Mouse (Mus musculus) lung, embryonic 16.5 days (tissue): ENCODE measurements around the gene Capn5. TPM values are rescaled to one million over a fixed set of nuclear protein-coding genes. Genes with fewer than 3 reads are reported as not detected.

Source experiments
- ATAC-seq: fragments of 200-750 bp; cut with Nextera tagmentation; 2 replicates; pipeline ENCODE4 v1.8.0; 2017; ENCODE audit warnings: low read depth, mild to moderate bottlenecking, moderate library complexity
- H3K27ac ChIP-seq: fragments of 300-500 bp; sonication (generic); 2 replicates; pipeline ENCODE4 v1.5.1; 2014; ENCODE audit warnings: mild to moderate bottlenecking, control low read depth, low read length
- H3K27me3 ChIP-seq: fragments of 300-500 bp; sonication (generic); 2 replicates; pipeline ENCODE4 v1.6.1; 2014; ENCODE audit warnings: low read depth, low read length, mixed read lengths; ENCODE audit not compliant: control insufficient read depth, insufficient read depth
- H3K36me3 ChIP-seq: fragments of 300-500 bp; sonication (generic); 2 replicates; pipeline ENCODE4 v1.6.1; 2014; ENCODE audit warnings: low read length; ENCODE audit not compliant: control insufficient read depth, insufficient read depth
- H3K4me1 ChIP-seq: fragments of 300-500 bp; sonication (generic); replicated peaks from 2 replicates; pipeline ENCODE4 v1.6.1; 2014; ENCODE audit warnings: low read length, mixed read lengths; ENCODE audit not compliant: control insufficient read depth, insufficient read depth
- H3K4me2 ChIP-seq: fragments of 300-500 bp; sonication (generic); 2 replicates; pipeline ENCODE4 v1.6.1; 2014; ENCODE audit warnings: low read depth, low read length, control low read depth
- H3K4me3 ChIP-seq: fragments of 300-500 bp; sonication (generic); 2 replicates; pipeline ENCODE4 v1.5.1; 2014; ENCODE audit warnings: mild to moderate bottlenecking, low read length, control low read depth
- H3K9ac ChIP-seq: fragments of 300-500 bp; sonication (generic); 2 replicates; pipeline ENCODE4 v1.6.1; 2014; ENCODE audit warnings: low read length, control low read depth
- H3K9me3 ChIP-seq: fragments of 300-500 bp; sonication (generic); 2 replicates; pipeline ENCODE4 v1.6.1; 2016; ENCODE audit warnings: low read length; ENCODE audit not compliant: control insufficient read depth
- WGBS: fragments of 180-500 bp; shearing (Covaris S2); extraction: QIAGEN DNeasy Blood & Tissue Kit; methylation state at CpG from one replicate; pipeline ENCODE4 v1.1.7; 2014; 5-methylcytosine and 5-hydroxymethylcytosine counted together
- polyA plus RNA-seq: library from polyadenylated mRNA; unstranded; fragments of >200 nt; fragmentation: Nextera tagmentation; extraction: Ambion mirVana; gene quantifications from 2 replicates; pipeline ENCODE4 v1.2.1, GENCODE M21; 2015

Gene Capn5
- polyA plus RNA-seq = 9.6 and 10.1 TPM in 2 replicates

- Histone ChIP-seq H3K27ac (peak within 1 kb of the TSS; percentile 76), H3K4me3 (peak within 1 kb of the TSS; percentile 92), H3K36me3 (no peaks in the 10 kb centered on the region), H3K4me1 (peaks cover 15% of the 10 kb centered on the region), H3K27me3 (no peaks in the 10 kb centered on the region), H3K4me2 (peak within 1 kb of the TSS; percentile 86), H3K9ac (peak within 1 kb of the TSS; percentile 75), H3K9me3 (no peaks in the 10 kb centered on the region)
- under 1% methylated on average over 40 of the region's 44 CpGs for WGBS
- peak; percentile 92 for ATAC-seq
Measured at GRCm38 (mm10) chr7:98177929-98178559, at the start of gene Capn5. Gene Capn5 (minus strand): TSS chr7:98178274.

GRCm38 (mm10) chr7:98223796-98224195 lies 45.7 kb upstream of the Capn5 start:
- H3K9me3 ChIP-seq = no peaks in the 10 kb centered on the region

GRCm38 (mm10) chr7:98216713-98217112 lies 38.6 kb upstream of the Capn5 start:
- no peak overlapping the region for H3K4me2 ChIP-seq
- H3K4me1 ChIP-seq = no peaks in the 10 kb centered on the region
- no peak overlapping the region for H3K9ac ChIP-seq
- no peak for ATAC-seq
- no peak overlapping the region for H3K27ac ChIP-seq
- no peaks in the 10 kb centered on the region for H3K27me3 ChIP-seq
- no peaks in the 10 kb centered on the region for H3K9me3 ChIP-seq
- no peaks in the 10 kb centered on the region for H3K36me3 ChIP-seq
- H3K4me3 ChIP-seq = no peak overlapping the region

More at GRCm38 (mm10) chr7:98223796-98224195, 45.7 kb upstream of the Capn5 start:
- Histone ChIP-seq H3K27ac (no peak overlapping the region), H3K27me3 (no peaks in the 10 kb centered on the region), H3K4me3 (no peak overlapping the region), H3K36me3 (no peaks in the 10 kb centered on the region), H3K4me1 (no peaks in the 10 kb centered on the region), H3K9ac (no peak overlapping the region), H3K4me2 (no peak overlapping the region)
- no peak for ATAC-seq
- WGBS = 88% methylated on average over 4 of the region's 4 CpGs

GRCm38 (mm10) chr7:98202946-98203345 lies 24.9 kb upstream of the Capn5 start:
- no peak overlapping the region for H3K4me3 ChIP-seq
- H3K36me3 ChIP-seq = no peaks in the 10 kb centered on the region
- no peaks in the 10 kb centered on the region for H3K27me3 ChIP-seq
- H3K4me2 ChIP-seq = no peak overlapping the region
- H3K27ac ChIP-seq = no peak overlapping the region
- no peak for ATAC-seq
- peaks cover 5% of the 10 kb centered on the region; the same call in 1 of the 2 replicates for H3K4me1 ChIP-seq
- H3K9me3 ChIP-seq = no peaks in the 10 kb centered on the region
- 54% methylated on average over 4 of the region's 4 CpGs for WGBS
- H3K9ac ChIP-seq = no peak overlapping the region

GRCm38 (mm10) chr7:98201493-98202028 lies 23.5 kb upstream of the Capn5 start:
- Histone ChIP-seq H3K9me3 (no peaks in the 10 kb centered on the region), H3K27ac (no peak overlapping the region), H3K4me3 (no peak overlapping the region), H3K27me3 (no peaks in the 10 kb centered on the region), H3K9ac (no peak overlapping the region), H3K4me2 (no peak overlapping the region), H3K4me1 (no peaks in the 10 kb centered on the region; the same call in 1 of the 2 replicates), H3K36me3 (no peaks in the 10 kb centered on the region)
- 56% methylated on average over 5 of the region's 5 CpGs for WGBS
- ATAC-seq = no peak

- no peak overlapping the region for H3K9ac ChIP-seq
- H3K4me2 ChIP-seq = no peak overlapping the region
- H3K27ac ChIP-seq = no peak overlapping the region
- ATAC-seq = no peak
- H3K4me1 ChIP-seq = no peaks in the 10 kb centered on the region
- no peaks in the 10 kb centered on the region for H3K9me3 ChIP-seq
- peaks cover 4% of the 10 kb centered on the region for H3K27me3 ChIP-seq
- no peak overlapping the region for H3K4me3 ChIP-seq
- 88% methylated on average over 3 of the region's 3 CpGs for WGBS
- no peaks in the 10 kb centered on the region for H3K36me3 ChIP-seq
Measured at GRCm38 (mm10) chr7:98200396-98200795, 22.3 kb upstream of the Capn5 start.

GRCm38 (mm10) chr7:98199381-98199780 lies 21.3 kb upstream of the Capn5 start, which contains the start of gene B3gnt6:
Gene B3gnt6 (minus strand): TSS chr7:98199481.
- no peak for ATAC-seq
- WGBS = 83% methylated on average over 4 of the region's 4 CpGs
- H3K27me3 ChIP-seq = peaks cover 14% of the 10 kb centered on the region
- no peak within 1 kb of the TSS for H3K9ac ChIP-seq
- H3K27ac ChIP-seq = no peak within 1 kb of the TSS
- H3K9me3 ChIP-seq = no peaks in the 10 kb centered on the region
- no peak within 1 kb of the TSS for H3K4me3 ChIP-seq
- H3K4me2 ChIP-seq = no peak within 1 kb of the TSS
- no peaks in the 10 kb centered on the region for H3K36me3 ChIP-seq
- peaks cover under 1% of the 10 kb centered on the region for H3K4me1 ChIP-seq

- ATAC-seq = no peak
- H3K9ac ChIP-seq = no peak overlapping the region
- no peak overlapping the region for H3K4me2 ChIP-seq
- H3K4me1 ChIP-seq = peaks cover 13% of the 10 kb centered on the region
- no peak overlapping the region for H3K4me3 ChIP-seq
- WGBS = 30% methylated on average over 10 of the region's 10 CpGs
- H3K27ac ChIP-seq = no peak overlapping the region
- no peaks in the 10 kb centered on the region for H3K36me3 ChIP-seq
- H3K27me3 ChIP-seq = peaks cover 43% of the 10 kb centered on the region
- H3K9me3 ChIP-seq = no peaks in the 10 kb centered on the region
Measured at GRCm38 (mm10) chr7:98195151-98195801, 17.2 kb upstream of the Capn5 start.

GRCm38 (mm10) chr7:98194026-98194792 lies 16.1 kb upstream of the Capn5 start:
- H3K4me2 ChIP-seq = peak overlapping the region; percentile 71
- H3K27me3 ChIP-seq = peaks cover 43% of the 10 kb centered on the region
- peak overlapping the region; percentile 39; the same call in 1 of the 2 replicates for H3K9ac ChIP-seq
- ATAC-seq = peak; percentile 41
- no peak overlapping the region for H3K27ac ChIP-seq
- H3K36me3 ChIP-seq = no peaks in the 10 kb centered on the region
- peak overlapping the region; percentile 47 for H3K4me3 ChIP-seq
- H3K4me1 ChIP-seq = peaks cover 13% of the 10 kb centered on the region
- WGBS = 1% methylated on average over 61 of the region's 61 CpGs
- H3K9me3 ChIP-seq = no peaks in the 10 kb centered on the region
